Mouse (Mus musculus) heart, embryonic 15.5 days (tissue): ENCODE results near the gene Cmc1. TPM values are rescaled to one million over a fixed set of nuclear protein-coding genes. Genes with fewer than 3 reads are reported as not detected.

Experiments used
- ATAC-seq: fragments of 200-750 bp; cut with Nextera tagmentation; replicated peaks from 2 replicates; pipeline ENCODE4 v1.8.0; 2017; ENCODE audit warnings: low read depth, moderate TSS enrichment; ENCODE audit not compliant: insufficient number of reproducible peaks, insufficient read depth, low FRiP score
- H3K27ac ChIP-seq: fragments of 300-500 bp; sonication (generic); 2 replicates; pipeline ENCODE4 v1.5.1; 2015; ENCODE audit warnings: mild to moderate bottlenecking, inconsistent platforms
- H3K27me3 ChIP-seq: fragments of 300-500 bp; sonication (generic); 2 replicates; pipeline ENCODE4 v1.6.1; 2015; ENCODE audit warnings: inconsistent platforms
- H3K36me3 ChIP-seq: fragments of 300-500 bp; sonication (generic); 2 replicates; pipeline ENCODE4 v1.6.1; 2015; ENCODE audit warnings: mild to moderate bottlenecking, inconsistent platforms
- H3K4me1 ChIP-seq: fragments of 300-500 bp; sonication (generic); replicated peaks from 2 replicates; pipeline ENCODE4 v1.6.1; 2015; ENCODE audit warnings: inconsistent platforms
- H3K4me2 ChIP-seq: fragments of 300-500 bp; sonication (generic); 2 replicates; pipeline ENCODE4 v1.6.1; 2015; ENCODE audit warnings: inconsistent platforms, mild to moderate bottlenecking, moderate library complexity
- H3K4me3 ChIP-seq: fragments of 300-500 bp; sonication (generic); 2 replicates; pipeline ENCODE4 v1.5.1; 2015; ENCODE audit warnings: mild to moderate bottlenecking, inconsistent platforms
- H3K9ac ChIP-seq: fragments of 300-500 bp; sonication (generic); 2 replicates; pipeline ENCODE4 v1.6.1; 2015; ENCODE audit warnings: mild to moderate bottlenecking, inconsistent platforms
- H3K9me3 ChIP-seq: fragments of 300-500 bp; sonication (generic); replicated peaks from 2 replicates; pipeline ENCODE4 v1.6.1; 2016; ENCODE audit warnings: inconsistent platforms
- WGBS: fragments of 180-500 bp; shearing (Covaris S2); methylation state at CpG from one replicate; pipeline ENCODE4 v1.1.7; 2015; ENCODE audit warnings: mixed read lengths; 5-methylcytosine and 5-hydroxymethylcytosine counted together
- polyA plus RNA-seq: library from polyadenylated mRNA; unstranded; fragments of >200 nt; fragmentation: Nextera tagmentation; extraction: Ambion mirVana; gene quantifications from 2 replicates; pipeline ENCODE4 v1.2.1, GENCODE M21; 2015

Gene Cmc1
- polyA plus RNA-seq, result 30.5 and 47.0 TPM in 2 replicates

DNA sequence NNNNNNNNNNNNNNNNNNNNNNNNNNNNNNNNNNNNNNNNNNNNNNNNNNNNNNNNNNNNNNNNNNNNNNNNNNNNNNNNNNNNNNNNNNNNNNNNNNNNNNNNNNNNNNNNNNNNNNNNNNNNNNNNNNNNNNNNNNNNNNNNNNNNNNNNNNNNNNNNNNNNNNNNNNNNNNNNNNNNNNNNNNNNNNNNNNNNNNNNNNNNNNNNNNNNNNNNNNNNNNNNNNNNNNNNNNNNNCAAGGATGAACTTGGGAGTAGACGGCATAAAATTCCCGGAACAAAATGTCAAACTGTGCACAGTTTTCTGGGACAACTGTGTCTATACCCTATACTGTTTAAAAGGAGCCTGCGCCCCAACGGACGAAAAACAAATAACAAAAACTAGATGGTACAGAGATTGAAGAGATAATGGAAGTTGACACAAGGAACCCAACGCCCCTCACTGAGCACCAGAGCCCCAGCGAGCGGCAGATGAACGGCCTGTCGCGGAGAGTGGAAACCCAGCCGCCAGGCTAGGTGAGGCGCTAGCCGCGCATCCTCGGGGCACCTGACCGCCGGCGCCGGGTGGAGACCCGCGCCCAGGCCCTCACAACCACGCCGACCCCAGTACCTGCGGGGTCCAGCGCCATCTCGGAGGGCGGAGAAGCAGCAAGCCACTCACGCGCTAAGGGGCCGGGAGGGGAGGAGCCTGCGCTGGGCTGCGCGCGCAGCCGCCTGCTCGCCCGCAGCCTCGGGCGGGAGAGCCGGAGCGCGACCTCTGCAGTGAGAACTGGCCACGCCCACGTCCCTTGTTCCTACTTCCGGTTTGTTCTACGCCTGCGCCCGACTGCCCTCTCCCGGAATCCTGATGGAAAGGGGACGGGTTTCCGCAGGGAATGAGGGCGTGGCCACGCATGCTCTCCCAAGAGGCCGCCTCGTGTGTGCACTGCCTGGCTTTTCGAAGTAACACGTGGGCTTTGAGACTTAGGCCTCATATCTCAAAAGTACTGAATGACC, at the start of gene Cmc1:
Gene Cmc1 (minus strand): TSS at position 771 of the 996 bp plus-strand sequence.
- H3K4me2 ChIP-seq, result peak within 1 kb of the TSS; percentile 67
- no peaks in the 10 kb centered on the region for H3K27me3 ChIP-seq
- no peaks in the 10 kb centered on the region for H3K9me3 ChIP-seq
- H3K4me1 ChIP-seq, result peaks cover 14% of the 10 kb centered on the region
- H3K4me3 ChIP-seq, result peak within 1 kb of the TSS; percentile 90
- peak; percentile 98 for ATAC-seq
- no peaks in the 10 kb centered on the region for H3K36me3 ChIP-seq
- H3K9ac ChIP-seq, result peak within 1 kb of the TSS; percentile 78
- peak within 1 kb of the TSS; percentile 76 for H3K27ac ChIP-seq
- WGBS, result under 1% methylated on average over 57 of the region's 58 CpGs

- H3K9me3 ChIP-seq, result no peaks in the 10 kb centered on the region
- H3K9ac ChIP-seq, result no peak overlapping the region
- no peaks in the 10 kb centered on the region for H3K36me3 ChIP-seq
- WGBS, result 84% methylated on average over 1 of the region's 1 CpGs
- no peaks in the 10 kb centered on the region for H3K27me3 ChIP-seq
- H3K4me1 ChIP-seq, result no peaks in the 10 kb centered on the region
- H3K4me3 ChIP-seq, result no peak overlapping the region
- H3K27ac ChIP-seq, result no peak overlapping the region
- no peak for ATAC-seq
- no peak overlapping the region for H3K4me2 ChIP-seq
These were observed 48.6 kb upstream of the Cmc1 start for GRCm38 (mm10) chr9:118198557-118198956.

- no peak for ATAC-seq
- Histone ChIP-seq H3K4me2 (no peak overlapping the region), H3K36me3 (no peaks in the 10 kb centered on the region), H3K4me3 (no peak overlapping the region), H3K27me3 (no peaks in the 10 kb centered on the region), H3K27ac (no peak overlapping the region), H3K4me1 (no peaks in the 10 kb centered on the region), H3K9ac (no peak overlapping the region), H3K9me3 (no peaks in the 10 kb centered on the region)
- WGBS, result 85% methylated on average over 9 of the region's 9 CpGs
These were observed 46.8 kb upstream of the Cmc1 start for GRCm38 (mm10) chr9:118196661-118197390.

DNA sequence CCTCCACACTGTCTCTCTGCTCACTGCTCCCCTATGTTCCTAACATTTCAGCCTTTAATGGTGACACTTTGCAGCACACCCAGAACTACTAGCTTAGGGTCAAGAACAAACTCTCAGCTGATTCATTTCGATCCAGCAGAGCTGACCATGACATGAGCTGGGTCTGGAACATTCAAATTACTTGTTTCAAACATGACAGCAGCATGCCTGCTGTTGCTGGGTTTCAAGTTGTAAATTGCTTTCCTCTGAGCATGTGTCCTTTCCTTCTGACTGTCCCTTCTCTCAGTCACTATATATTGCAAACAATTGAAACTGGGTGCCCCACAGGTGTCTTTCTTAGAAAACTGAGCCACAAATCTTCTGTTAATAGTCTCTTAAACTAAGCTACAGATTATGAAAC, 43.3 kb upstream of the Cmc1 start:
- 78% methylated on average over 1 of the region's 1 CpGs for WGBS

DNA sequence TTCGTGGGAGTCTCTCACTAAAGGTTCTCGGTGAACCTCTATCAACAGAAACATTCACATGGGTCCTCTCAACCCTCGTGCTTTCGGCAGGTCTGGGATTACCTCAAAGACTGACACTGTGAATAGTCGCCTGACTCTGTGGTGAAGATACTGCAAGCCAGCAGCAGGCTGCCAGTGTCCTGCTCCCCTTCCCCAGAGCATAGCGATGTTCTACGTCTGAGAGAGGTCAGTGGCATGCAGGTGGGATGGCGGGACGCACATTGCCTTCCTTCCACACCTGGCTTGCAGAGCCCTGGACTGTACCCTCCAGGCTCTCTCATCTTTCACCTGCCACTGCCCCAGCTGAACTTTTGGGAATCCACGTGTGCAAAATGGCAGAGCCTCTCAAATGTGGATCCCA, 41.3 kb upstream of the Cmc1 start:
- no peaks in the 10 kb centered on the region for H3K27me3 ChIP-seq
- H3K36me3 ChIP-seq, result no peaks in the 10 kb centered on the region
- WGBS, result 61% methylated on average over 10 of the region's 10 CpGs
- H3K4me3 ChIP-seq, result no peak overlapping the region
- no peaks in the 10 kb centered on the region for H3K9me3 ChIP-seq
- no peak for ATAC-seq
- no peak overlapping the region for H3K9ac ChIP-seq
- no peaks in the 10 kb centered on the region for H3K4me1 ChIP-seq
- H3K4me2 ChIP-seq, result no peak overlapping the region
- H3K27ac ChIP-seq, result no peak overlapping the region

More for the DNA sequence above, 43.3 kb upstream of the Cmc1 start:
- Histone ChIP-seq H3K27ac (no peak overlapping the region), H3K27me3 (no peaks in the 10 kb centered on the region), H3K4me3 (no peak overlapping the region), H3K36me3 (no peaks in the 10 kb centered on the region), H3K4me2 (no peak overlapping the region), H3K9me3 (no peaks in the 10 kb centered on the region), H3K9ac (no peak overlapping the region), H3K4me1 (no peaks in the 10 kb centered on the region)
- ATAC-seq, result no peak

GRCm38 (mm10) chr9:118188374-118188773, 38.4 kb upstream of the Cmc1 start:
- no peaks in the 10 kb centered on the region for H3K36me3 ChIP-seq
- no peak for ATAC-seq
- no peaks in the 10 kb centered on the region for H3K4me1 ChIP-seq
- no peaks in the 10 kb centered on the region for H3K27me3 ChIP-seq
- WGBS, result 87% methylated on average over 6 of the region's 6 CpGs
- H3K4me2 ChIP-seq, result no peak overlapping the region
- no peaks in the 10 kb centered on the region for H3K9me3 ChIP-seq
- H3K27ac ChIP-seq, result no peak overlapping the region
- no peak overlapping the region for H3K4me3 ChIP-seq
- H3K9ac ChIP-seq, result no peak overlapping the region

DNA sequence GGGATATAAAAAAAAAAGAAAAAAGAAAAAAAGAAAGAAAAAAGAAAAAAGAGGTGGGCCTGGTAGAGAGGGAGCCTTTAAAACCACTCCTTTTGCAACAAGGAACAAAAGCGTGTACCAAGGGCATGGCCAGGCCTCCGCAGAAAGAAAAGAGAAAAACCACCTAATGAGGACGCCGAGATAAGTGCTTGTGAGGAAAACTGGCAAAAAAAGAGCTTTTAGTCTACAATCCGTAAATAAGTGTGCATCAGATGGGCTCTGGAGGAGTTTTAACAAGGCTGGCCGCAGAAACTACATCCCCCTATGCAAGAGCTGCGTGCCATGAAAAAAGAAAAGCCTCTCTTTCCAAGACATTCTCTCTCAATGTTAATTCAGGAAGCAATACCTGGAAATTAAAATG, 37.4 kb upstream of the Cmc1 start:
- 92% methylated on average over 7 of the region's 7 CpGs for WGBS
- no peak overlapping the region for H3K27ac ChIP-seq
- H3K4me2 ChIP-seq, result no peak overlapping the region
- no peak overlapping the region for H3K4me3 ChIP-seq
- no peak for ATAC-seq
- H3K4me1 ChIP-seq, result no peaks in the 10 kb centered on the region
- no peaks in the 10 kb centered on the region for H3K27me3 ChIP-seq
- H3K9ac ChIP-seq, result no peak overlapping the region
- H3K36me3 ChIP-seq, result no peaks in the 10 kb centered on the region
- H3K9me3 ChIP-seq, result no peaks in the 10 kb centered on the region

DNA sequence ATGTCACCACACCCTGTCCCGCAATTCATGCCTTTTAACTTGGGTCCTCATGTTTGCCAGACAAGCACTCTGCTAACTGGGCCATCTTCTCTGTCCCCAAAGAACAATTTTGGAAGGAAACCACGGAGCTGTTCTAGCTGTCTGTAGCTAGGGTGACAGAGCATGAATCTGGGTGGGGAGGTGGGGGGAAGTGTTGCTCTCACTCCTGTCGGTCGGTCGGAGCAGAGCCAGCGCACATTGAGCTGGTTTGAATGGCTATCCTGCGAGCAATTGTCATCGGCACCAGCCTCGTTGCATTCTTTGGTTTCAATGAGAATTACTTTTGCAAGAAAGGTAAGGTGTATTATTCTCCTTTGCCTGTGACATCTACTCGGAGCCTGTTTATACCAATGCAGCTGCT, 36.8 kb upstream of the Cmc1 start:
- H3K4me1 ChIP-seq, result no peaks in the 10 kb centered on the region
- no peak overlapping the region for H3K9ac ChIP-seq
- no peak for ATAC-seq
- H3K4me3 ChIP-seq, result no peak overlapping the region
- no peaks in the 10 kb centered on the region for H3K9me3 ChIP-seq
- whole genome bisulfite sequencing, result 81% methylated on average over 10 of the region's 10 CpGs
- H3K36me3 ChIP-seq, result no peaks in the 10 kb centered on the region
- H3K4me2 ChIP-seq, result no peak overlapping the region
- H3K27me3 ChIP-seq, result no peaks in the 10 kb centered on the region
- no peak overlapping the region for H3K27ac ChIP-seq

DNA sequence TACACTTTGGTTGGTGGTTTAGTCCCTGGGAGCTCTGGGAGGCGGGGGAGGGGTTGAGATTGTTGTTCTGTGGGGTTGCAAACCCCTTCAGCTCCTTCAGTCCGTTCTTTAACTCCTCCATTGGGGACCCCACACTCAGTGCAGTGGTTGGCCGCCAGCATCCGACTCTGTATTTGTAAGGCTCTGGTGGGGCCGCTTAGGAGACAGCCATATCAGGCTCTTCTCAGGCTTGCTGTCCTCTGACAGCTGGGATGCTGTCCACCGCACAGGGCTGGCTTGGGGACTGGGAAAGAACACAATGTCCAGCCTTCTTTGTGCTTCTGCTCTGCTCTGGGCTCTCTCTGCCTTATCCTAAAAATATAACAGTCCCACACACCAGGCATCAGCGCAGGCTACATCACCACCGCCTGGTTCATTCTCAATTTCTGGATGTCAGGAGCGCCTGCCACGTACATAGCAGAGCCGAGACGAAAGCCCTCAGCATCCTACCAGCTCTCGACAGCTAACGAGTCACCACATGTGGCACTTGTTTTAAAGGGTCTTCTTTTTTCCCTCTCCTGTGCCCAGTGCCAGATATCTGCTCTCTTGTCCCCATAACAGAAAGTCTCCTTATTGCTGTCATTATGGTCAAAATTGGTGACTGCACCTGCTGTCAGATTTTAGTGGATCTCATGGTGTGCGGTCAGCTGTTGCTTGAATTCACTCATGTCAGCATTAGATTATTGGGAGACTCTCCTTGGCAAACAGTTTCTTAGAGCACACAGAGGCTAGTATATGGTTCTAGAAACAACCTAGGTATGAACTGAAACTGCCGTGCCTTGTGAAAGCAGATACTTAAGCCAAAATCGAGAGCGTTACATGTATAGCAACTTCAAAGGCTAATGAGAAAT, 29.4 kb upstream of the Cmc1 start:
- WGBS, result 71% methylated on average over 18 of the region's 18 CpGs
- H3K27ac ChIP-seq, result no peak overlapping the region
- no peaks in the 10 kb centered on the region for H3K4me1 ChIP-seq
- no peak overlapping the region for H3K4me3 ChIP-seq
- H3K9me3 ChIP-seq, result no peaks in the 10 kb centered on the region
- no peak for ATAC-seq
- H3K9ac ChIP-seq, result no peak overlapping the region
- no peaks in the 10 kb centered on the region for H3K27me3 ChIP-seq
- H3K4me2 ChIP-seq, result no peak overlapping the region
- no peaks in the 10 kb centered on the region for H3K36me3 ChIP-seq

DNA sequence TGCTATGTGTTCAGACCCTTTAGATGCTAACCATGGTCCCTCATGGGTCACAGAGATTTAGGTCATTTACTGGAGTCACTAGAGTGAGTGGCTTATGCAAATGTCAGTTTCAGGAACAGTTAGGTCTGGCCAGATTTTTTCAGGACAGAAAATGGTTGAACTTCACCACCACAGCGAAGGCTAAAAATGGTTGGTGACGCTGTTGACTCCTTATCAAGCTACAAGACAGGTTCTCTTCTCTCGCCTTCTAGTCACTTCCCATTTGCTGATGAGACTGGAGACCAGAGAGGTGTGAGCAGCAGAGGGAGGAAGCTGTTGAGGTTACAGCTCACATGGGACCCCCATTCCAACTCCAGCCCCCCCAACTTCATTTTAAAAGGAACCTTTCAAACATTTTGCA, 26.7 kb upstream of the Cmc1 start:
- H3K4me2 ChIP-seq, result no peak overlapping the region
- no peak for ATAC-seq
- WGBS, result 65% methylated on average over 3 of the region's 3 CpGs
- H3K9ac ChIP-seq, result no peak overlapping the region
- H3K4me1 ChIP-seq, result no peaks in the 10 kb centered on the region
- H3K4me3 ChIP-seq, result no peak overlapping the region
- no peaks in the 10 kb centered on the region for H3K27me3 ChIP-seq
- H3K27ac ChIP-seq, result no peak overlapping the region
- H3K36me3 ChIP-seq, result no peaks in the 10 kb centered on the region
- no peaks in the 10 kb centered on the region for H3K9me3 ChIP-seq

GRCm38 (mm10) chr9:118175411-118175810, 25.4 kb upstream of the Cmc1 start:
- Histone ChIP-seq H3K9me3 (no peaks in the 10 kb centered on the region), H3K4me1 (no peaks in the 10 kb centered on the region), H3K4me3 (no peak overlapping the region), H3K4me2 (no peak overlapping the region), H3K27ac (no peak overlapping the region), H3K36me3 (no peaks in the 10 kb centered on the region), H3K9ac (no peak overlapping the region), H3K27me3 (no peaks in the 10 kb centered on the region)
- 90% methylated on average over 4 of the region's 4 CpGs for WGBS
- ATAC-seq, result no peak
